Mouse (Mus musculus): ENCODE measurements around the gene Cep72.
"Not testable (repeated sequence)": the region's sequence is repeated elsewhere in the genome, so short reads cannot be mapped to it uniquely, and the experiment has no call there.

Gene Cep72

DNA sequence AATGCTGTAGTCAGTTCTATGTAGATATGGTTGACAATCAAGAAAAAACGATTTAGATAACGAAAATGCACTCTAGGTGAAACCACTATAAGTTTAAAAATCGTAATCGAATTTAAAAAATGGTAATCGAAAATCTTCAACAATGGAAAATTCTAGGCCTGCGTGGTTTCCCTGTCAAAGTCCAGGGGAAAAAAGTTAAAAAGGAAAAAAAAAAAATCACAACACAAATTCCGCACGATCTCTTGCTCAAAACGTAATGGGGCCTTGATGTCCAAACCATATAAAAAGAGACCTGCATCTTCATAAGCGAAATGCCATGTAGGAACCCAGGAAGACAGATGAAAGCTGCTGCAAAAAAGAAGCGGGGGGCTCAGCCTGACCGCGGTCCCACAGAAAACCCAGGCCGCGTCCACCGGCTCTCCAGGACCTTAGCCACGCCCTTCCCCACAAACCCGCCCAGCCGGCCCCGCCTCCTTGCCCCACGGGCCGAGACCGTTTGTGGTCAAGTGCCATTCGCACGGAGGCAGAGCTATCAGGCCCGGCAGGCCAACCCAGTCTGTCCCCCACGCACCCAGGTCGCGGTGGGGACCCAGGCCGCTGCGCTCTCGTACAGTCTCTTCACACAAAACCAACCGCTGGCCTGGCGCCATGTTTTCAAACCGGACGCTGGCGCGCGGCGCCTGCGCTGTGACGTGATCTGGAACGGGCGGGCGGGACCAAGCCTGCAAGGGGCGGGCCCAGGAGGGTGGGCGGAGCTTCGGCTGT lies at the start of gene Cep72:
Cep72 (minus strand) TSS at position 687 of the 765 bp plus-strand sequence.
- DNase-seq (ENCODE audit: low spot score in 2 of 2) = peak; percentile 89 to 92

DNA sequence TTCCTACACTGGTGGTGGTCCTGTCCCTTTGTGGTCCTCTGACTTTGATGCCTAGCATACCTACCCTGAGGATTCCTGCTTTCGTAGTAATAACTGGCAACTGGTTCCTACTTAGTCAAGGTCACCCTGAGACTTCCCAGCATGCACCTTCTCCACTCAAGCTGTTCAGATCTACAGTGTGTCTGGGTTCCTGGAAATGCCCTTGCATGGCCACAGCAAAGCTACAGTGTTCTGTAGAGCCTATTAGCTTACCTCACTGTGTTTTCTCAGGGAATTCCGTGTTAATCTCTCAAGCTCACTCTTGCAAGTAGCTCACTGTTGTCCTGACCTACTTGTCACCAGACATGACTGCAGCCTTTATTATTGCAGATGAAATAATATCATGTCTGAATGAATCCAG lies 45.3 kb upstream of the Cep72 start:
- DNase-seq (ENCODE audit: low spot score in 2 of 2) = no peak

DNA sequence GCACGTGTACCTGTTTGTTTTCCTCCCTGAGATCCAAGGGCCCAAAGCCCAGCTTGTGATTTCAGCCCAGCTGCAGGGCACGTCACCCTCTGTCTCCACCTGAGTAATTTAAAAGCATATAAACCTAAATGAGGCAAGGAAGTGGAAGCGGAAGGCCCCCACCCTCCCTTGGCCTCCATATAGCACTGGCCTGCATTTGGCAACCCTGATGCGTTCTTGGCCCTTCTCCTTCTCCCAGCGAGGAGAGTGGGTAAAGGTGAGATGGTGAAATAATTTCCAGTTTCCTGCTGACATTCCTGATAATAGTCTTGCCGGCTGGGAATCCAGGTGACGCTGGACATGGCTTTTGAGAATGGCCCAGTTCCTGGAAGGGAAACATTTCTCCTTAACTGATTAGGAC lies 42.3 kb upstream of the Cep72 start:
- DNase-seq (ENCODE audit: low spot score in 2 of 2) = no peak

DNA sequence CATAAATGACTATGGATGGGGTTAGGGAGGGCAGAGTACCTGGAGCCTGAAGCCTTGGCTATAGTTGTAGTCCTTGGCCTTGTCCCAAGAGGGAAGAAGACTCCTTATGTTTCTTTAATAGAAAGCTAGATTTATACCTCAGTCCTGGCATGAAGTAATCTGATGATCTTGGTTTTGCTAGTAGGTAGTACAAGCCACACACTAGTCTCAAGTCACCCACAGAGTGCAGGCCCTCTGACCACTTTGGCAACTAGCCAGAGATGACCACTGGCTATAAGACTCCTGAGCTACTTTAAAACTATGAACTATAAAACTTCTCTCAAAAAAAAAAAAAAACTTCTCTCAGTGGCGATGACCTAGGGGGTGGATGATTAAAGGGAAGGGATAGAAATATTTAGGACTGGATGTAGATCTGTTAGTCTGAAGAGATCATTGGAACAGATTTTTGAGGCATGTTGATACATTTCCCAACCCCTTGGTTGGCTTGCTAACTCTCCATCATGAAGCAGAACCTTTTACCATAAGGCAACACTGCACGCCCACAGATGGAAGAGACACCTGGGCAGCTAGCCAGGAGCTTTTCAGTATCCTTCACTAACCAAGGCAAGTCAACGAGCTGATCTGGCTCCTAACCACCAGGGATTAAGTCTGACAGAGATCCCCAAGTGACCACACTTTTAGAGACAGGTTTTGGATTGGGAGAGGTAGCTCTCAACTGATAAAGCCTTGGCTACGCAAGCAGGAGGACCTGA lies 40.9 kb upstream of the Cep72 start:
- no peak for DNase-seq (ENCODE audit: low spot score in 2 of 2)

DNA sequence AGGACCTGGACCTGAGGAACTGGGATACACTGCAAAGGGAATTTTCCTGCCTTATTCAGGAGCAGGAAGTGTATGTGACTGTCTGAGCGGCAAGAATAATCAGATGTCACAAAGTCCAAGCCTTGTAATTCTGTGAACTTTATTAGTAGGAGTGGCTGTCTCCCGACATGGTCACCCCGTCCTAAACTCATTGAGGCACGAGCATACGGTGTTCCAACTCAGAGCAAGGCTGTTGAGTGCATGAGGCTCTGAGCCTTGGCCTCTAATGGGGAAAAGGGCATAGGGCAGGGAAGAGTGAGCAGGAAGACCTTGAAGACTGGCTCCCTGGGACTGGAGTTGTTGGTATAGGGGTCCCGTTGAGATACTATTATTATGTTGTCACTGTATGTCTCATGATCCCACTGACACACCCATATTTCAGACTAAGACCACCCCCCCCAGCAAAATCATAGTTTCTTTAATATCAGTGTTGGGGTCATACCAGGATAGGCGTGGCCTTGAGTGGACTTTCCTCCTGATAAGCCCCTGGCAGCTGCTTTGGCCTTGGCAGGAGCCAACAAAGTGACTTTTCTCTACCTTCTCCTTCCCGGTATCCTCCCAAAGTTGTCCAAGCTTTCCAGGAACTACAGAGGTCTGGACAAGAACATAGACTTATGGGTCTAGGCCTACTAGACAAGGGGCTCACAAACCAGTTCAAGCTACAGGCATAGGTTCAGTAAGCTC lies 40.2 kb upstream of the Cep72 start:
- DNase-seq (ENCODE audit: low spot score in 2 of 2) = no peak

DNA sequence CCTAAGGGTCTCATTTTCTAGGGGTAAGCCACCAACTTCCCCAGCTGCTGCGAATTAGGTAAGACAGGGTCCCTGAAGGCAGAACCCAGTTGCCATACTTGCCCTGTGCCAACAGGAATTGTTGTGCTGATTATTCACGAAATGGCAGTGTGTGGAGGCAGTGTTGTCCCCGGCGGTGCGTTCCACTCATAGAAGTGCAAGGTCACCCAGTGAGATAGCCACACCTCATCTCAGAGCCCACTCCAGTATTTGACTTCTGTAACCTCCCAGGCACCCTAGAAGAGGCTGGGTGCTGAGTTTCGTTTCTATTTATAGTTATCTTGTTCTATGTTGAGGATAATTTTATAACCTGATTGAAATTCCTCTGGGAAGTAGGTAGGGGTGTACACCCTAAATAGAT lies 36.8 kb upstream of the Cep72 start:
- DNase-seq (ENCODE audit: low spot score in 2 of 2) = no peak

DNA sequence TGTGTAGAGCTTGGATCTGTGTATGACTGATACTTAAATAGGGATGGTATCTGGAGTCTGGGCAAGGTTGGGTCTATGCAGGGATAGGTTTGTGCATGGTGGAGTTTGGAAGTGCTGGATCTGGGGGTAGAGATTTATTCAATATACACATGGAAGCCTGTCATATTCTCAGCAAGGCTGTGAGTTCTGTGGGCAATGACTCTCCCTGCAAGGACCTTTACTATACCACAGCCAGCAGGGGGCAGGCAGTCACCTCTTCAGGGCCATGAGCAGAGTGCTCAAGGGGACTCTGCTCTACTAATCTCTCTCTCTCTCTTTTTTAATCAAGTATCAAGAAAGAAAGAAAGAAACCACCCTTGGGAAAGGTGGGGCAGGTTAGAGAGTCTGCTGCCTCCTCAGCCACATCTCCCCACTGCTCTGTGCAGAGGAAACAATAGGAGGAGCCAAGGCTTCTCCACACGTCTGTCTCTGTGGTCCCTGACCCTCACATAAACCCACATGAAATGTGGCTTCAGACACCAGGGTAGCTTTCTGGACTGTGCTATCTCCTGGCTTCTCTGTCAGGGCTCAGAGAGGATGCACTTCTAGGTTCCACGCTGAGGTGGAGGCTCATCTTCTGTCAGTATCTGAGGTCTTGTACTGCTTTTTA lies 34.7 kb upstream of the Cep72 start:
- peak in 1 of 2 experiments; percentile 33 for DNase-seq (ENCODE audit: low spot score in 2 of 2)

DNA sequence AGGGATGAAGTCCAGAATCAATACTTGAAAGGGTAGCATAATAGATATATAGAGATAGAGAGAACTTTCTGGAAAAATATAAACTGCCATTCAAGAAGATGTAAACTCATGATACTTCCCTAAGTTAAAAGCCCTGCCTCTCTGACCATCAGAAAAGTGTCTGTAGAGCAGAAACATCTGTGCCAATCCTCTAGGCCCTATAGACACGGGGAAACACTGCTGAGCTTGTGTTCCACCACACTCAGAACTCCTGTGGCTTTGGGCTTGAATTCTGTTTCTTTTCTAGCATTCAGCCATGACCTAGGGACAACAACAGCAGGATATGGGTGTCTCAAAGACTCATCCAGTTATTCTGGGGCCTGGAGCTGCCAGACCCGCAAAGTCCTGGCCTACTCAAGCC lies 33.8 kb upstream of the Cep72 start:
- no peak for DNase-seq (ENCODE audit: low spot score in 2 of 2)

DNA sequence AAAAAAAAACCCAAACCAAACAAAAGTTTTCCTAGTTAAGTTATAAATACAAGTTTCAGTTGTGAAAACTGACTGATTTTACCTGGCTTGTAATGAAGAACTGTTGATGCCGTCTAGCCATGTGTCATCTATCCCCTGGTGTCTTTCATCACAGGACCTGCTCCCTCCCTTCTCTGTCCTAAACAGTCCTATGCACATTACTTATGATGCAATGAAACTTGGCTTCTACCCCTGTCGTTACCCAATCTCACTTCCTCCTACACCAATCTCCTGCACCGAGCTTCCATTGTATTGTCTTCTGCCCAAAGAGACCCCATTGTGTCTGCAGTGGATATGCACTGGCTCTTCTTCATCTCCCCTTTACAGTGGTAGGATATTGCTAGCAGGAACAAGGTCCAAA lies 28.2 kb upstream of the Cep72 start:
- DNase-seq (ENCODE audit: low spot score in 2 of 2) = no peak

DNA sequence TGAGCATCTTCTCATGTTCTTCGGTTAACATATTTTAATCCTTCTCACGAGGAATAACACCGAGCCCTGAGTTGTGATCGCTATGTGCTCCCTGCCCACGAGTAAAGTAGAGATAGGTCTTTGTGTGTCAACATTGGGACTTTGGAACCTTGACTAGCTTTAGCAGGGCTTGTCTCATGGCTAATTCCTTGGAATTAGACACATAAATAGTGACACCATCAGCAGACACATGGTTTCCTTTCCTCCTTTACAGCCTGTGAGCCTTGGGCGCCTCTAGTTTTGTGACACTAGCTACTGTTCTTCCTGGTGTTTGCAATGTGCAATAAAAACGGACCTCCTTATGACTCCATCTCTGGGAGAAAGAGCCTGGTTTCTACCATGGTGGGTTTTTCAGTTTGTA lies 11.3 kb upstream of the Cep72 start:
- DNase-seq (ENCODE audit: low spot score in 2 of 2) = no peak

DNA sequence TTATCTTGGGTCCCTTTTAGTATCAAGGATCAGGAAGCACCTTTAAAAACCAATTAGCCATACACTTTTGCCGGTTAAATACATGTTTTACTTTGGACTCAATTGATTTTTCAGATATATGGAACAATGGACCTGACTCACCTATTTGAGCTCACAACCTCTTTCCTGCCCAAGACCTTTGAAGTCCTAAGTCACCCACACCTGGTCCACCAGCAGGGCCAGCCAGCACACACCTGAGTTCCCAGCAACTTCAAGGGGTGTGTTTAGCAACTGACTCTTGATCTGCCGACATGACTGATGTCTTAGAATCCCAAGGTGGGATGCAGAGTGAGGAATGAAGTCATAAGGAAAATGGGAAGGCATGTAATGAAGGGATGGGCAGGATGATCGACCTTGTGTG lies 9.6 kb upstream of the Cep72 start:
- no peak for DNase-seq (ENCODE audit: low spot score in 2 of 2)

DNA sequence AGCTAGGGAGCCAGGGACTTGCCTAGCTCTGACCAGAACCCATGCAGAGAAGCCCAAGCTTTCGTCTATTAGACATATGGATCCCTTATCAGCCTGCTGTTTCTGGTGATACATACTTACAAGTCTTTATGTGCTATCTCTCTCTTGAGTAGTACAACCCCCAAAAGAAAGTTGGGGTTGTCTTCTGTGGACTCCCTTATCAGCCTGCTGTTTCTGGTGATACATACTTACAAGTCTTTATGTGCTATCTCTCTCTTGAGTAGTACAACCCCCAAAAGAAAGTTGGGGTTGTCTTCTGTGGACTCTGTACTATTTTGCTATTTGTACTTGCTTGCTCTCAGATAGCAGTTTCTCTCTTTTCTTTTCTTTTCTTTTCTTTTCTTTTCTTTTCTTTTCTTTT lies 9.1 kb upstream of the Cep72 start:
- DNase-seq (ENCODE audit: low spot score in 2 of 2) = not testable (repeated sequence)

DNA sequence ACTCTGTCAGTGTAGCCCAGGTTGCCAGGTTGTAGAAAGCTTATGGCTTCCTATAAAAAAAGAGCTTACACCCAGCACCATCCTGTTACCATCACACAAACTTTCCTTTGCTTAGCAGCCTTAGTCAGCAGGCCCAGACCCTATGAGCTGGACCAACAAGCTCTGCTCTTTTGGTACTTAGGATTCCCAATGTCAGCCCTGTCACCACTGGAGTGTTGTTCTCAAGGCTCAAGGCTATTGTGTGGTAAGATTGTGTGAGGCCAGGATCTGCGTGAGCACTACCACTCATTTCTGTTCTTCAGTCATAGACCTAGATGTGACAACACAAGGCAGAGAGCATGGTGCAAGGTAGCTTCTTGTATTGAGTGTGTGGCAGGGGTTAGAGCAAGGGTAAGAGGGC lies 4.5 kb upstream of the Cep72 start:
- DNase-seq (ENCODE audit: low spot score in 2 of 2) = no peak

DNA sequence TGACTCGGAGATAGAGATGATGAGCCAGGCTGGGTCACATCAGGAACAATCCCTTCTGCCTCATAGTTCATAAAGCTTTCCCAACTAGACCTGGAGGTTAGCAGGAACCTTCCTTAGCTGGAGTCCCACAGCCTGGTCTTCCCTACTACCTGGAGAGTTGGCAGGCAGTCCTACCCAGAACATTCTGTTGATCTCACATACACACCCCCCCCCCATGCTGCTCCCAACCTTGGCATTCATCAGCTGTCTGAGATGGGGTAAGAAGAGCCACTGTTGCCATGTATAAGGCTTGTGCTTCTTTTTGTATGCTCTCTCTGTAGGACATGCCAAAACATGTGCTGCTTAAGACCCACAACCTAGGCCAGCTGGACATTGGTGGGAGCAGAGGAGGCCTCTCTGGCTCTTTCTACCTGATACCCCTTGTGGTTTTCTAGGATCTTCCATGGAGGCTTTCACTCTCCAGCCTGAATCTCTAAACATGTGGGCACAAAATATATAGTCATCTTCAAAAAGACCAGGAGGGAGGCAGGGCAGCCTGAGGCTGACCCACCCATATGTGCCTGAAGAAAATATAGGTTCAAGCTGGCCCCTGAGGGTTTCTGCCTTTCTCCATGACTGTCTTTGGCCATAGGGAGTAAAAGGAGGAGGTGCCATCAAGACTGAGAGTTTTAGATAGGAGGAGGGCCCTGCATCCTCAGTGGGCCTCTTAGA lies 1.4 kb upstream of the Cep72 start:
- DNase-seq (ENCODE audit: low spot score in 2 of 2) = no peak

DNA sequence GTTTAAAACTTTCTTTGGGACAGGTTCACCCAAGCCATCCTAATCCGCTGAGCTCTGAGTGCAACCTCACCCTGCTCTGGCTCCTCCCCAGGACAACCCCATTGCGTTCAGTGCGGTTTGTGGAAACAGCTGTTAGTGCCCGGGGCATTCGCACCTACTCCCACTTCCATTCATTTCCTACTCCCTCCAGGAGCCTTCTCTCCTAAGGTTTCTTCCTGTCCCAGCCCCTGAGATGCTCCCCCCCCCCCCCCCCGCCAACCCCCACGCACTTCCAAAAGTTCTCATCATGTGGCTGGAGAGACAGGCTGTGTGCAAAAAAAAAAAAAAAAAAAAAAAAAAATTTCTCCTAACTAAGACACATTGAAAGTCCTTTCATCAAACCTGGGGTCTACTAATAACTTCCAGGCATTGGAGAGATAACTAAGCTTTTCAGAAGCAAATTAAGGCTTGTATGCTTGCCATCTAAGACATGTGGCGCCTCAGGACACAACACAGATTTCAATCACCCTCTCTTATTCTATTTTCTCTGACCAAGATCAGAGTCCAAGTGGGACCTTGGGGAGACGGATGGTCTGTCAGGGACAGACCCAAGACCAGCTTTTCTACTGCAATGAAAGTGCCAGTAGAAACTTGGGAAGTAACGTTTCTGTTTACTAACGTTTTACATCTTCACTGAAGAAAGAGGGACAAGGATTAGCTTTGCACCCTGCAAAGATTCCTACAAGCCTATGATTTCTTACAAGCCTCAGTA lies 454 bp upstream of the Cep72 start:
- no peak for DNase-seq (ENCODE audit: low spot score in 2 of 2)

DNA sequence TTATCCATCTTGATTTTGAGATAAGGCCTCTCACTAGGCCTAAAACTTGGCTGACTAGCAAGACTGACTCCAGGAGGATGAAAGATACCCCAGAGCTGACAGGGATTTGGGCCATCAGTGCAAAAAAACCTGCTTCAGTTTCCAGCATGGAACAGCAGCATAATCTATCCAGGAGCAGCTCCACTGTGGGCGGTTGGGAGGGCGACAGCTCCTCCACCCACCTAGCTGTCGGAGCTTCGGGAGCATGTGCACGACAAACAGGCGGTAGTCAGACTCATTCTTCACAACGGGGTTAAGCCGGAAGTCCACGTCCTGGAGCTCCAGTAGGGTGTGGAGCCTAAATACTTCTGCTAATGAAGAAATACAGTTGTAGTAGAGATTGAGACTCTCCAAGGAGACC lies 4.0 kb downstream of the Cep72 start:
- no peak for DNase-seq (ENCODE audit: low spot score in 2 of 2)

DNA sequence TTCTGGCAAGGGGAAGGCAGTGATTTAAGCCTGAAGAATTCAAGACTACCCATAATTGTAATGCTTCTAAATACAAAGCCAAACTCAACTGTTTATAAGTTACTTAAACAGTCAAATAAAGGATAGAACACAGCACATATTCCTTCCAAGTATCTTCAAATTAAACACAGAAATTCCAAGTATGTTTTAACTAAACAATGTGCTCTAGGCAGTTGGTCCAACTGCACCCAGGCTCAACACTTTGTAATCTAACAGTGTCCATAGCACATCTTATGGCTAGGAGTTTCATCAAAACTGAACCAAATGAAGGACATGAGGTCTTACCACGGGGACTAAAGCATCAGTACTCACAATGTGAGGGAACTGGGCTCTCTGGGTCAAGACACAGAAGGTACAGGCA lies 5.9 kb downstream of the Cep72 start:
- no peak for DNase-seq (ENCODE audit: low spot score in 2 of 2)

DNA sequence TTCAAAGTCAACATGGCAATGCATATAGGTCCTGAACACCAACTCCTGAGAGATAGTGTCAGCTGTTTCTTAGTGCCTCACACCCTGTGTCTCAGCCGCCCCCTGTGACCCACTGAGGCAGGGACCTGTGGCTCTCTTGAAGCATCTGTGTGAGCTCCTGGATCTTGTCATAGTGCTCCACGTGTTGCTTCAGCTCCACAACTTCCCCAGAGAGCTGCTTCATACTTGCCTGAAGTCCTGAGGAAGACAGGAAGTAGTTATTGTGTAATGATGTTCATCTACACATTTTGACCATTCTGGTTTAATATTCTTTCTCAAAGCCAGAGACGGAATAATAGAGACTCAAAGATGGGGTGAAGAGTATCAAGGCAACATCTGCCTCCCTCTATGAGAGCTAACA lies 22.2 kb downstream of the Cep72 start:
- no peak for DNase-seq (ENCODE audit: low spot score in 2 of 2)

DNA sequence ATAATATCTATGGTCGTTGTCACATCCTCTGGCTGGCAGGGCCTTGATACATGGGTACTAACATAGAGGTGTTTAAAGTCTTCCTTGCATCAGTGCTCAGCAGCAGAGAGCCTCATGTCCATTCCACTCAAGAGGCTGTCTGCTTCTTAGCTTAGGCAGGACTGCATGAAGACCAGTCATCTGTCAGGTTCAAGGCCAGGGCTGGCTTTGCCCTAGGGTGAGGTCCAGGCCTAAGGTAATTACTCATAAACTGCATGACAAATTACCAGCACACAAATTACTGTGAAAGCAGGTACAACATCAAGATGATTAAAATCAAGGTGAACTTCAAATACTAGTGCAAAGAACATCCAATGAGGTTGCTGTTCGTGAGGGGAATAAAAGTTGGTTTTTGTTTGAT lies 26.3 kb downstream of the Cep72 start:
- DNase-seq (ENCODE audit: low spot score in 2 of 2) = no peak

DNA sequence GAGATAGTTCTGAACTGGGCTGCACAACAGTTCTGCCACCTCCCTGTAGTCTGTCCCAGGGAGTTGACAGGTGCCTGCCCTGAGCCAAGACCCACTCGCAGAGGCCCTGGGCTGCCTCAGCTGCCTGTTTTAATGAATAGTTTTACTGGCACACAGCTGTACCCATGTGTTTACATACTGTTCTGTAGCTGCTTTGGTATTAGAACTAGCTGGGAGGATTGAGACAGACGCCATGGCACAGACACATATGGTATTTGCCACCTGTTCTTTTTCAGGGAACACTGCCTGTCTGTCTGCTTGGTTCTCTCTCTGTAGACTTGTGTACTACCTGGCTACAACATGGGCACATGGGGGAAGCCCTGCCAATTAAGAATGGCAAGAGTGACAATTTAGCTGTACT lies 27.3 kb downstream of the Cep72 start:
- no peak for DNase-seq (ENCODE audit: low spot score in 2 of 2)

DNA sequence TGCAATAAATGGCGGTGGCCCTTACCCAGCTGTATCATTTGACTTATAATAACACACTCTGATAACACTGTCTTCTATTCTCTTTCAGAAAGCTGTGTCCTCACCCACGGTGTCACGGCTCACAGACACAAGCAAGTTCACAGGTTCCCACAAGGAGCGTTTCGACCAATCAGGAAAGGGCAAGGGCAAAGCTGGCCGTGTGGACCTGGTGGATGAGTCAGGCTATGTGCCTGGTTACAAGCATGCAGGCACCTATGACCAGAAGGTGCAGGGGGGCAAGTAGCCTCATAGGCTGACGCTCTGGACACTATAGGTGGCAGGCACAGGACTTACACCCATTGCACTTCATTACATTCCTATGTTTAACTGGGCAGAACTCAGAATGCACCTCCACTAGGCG lies 31.0 kb downstream of the Cep72 start:
- no peak for DNase-seq (ENCODE audit: low spot score in 2 of 2)

All from spleen, postnatal 14 days (tissue).